Mouse (Mus musculus) MEL (cell line): ENCODE data around the gene Urgcp. TPM values are rescaled to one million over a fixed set of nuclear protein-coding genes. Genes with fewer than 3 reads are reported as not detected.

Experiments
- DNase-seq: peaks from one replicate; pipeline ENCODE4 v3.0.0; 2011; ENCODE audit warnings: low read depth, low spot score
- H3K27ac ChIP-seq: 2 replicates; pipeline ENCODE4 v1.5.1; 2012; ENCODE audit warnings: low read depth, mild to moderate bottlenecking, control low read depth, low read length, moderate library complexity; ENCODE audit not compliant: control insufficient read depth
- H3K27me3 ChIP-seq, 2 experiments: fragments of 150-350 bp in 1 of 2; sonication (generic) in 1 of 2; 2 replicates each; pipeline ENCODE4 v1.6.1; 2012; ENCODE audit warnings: low read length in 2 of 2, mild to moderate bottlenecking in 2 of 2, improper control_type of control experiment in 1 of 2, moderate library complexity in 1 of 2; ENCODE audit not compliant: insufficient read depth in 2 of 2, control insufficient read depth in 1 of 2
- H3K36me3 ChIP-seq, 2 experiments: 2 replicates each; pipeline ENCODE4 v1.6.1; 2012 to 2014; ENCODE audit warnings: low read length in 2 of 2, improper control_type of control experiment in 1 of 2, inconsistent platforms in 1 of 2, mild to moderate bottlenecking in 1 of 2; ENCODE audit not compliant: insufficient read depth in 2 of 2, control insufficient read depth in 1 of 2
- H3K4me1 ChIP-seq, 2 experiments: fragments of 150-350 bp in 1 of 2; sonication (generic) in 1 of 2; 2 replicates each; pipeline ENCODE4 v1.6.1; 2012; ENCODE audit warnings: low read length in 2 of 2, improper control_type of control experiment in 1 of 2, mild to moderate bottlenecking in 1 of 2; ENCODE audit not compliant: insufficient read depth in 2 of 2, control insufficient read depth in 1 of 2
- H3K4me3 ChIP-seq, 2 experiments: fragments of 150-350 bp in 1 of 2; sonication (generic) in 1 of 2; 2 replicates each; pipeline ENCODE4 v1.5.1; 2012; ENCODE audit warnings: low read depth in 2 of 2, low read length in 2 of 2, mild to moderate bottlenecking in 2 of 2, moderate library complexity in 2 of 2, control low read depth in 1 of 2, improper control_type of control experiment in 1 of 2; ENCODE audit not compliant: control insufficient read depth in 1 of 2, insufficient read depth in 1 of 2
- H3K79me2 ChIP-seq: 2 replicates; pipeline ENCODE4 v1.6.1; 2012; ENCODE audit warnings: mild to moderate bottlenecking, low read length, moderate library complexity; ENCODE audit not compliant: control insufficient read depth, poor library complexity, insufficient read depth
- H3K9ac ChIP-seq: 2 replicates; pipeline ENCODE4 v1.6.1; 2012; ENCODE audit warnings: low read depth, mild to moderate bottlenecking, control low read depth, low read length, moderate library complexity; ENCODE audit not compliant: control insufficient read depth, poor library complexity, severe bottlenecking
- H3K9me3 ChIP-seq: fragments of 150-350 bp; sonication (generic); replicated peaks from 2 replicates; pipeline ENCODE4 v1.6.1; 2012; ENCODE audit warnings: mild to moderate bottlenecking, low read length, improper control_type of control experiment, moderate library complexity; ENCODE audit not compliant: insufficient read depth
- BHLHE40 ChIP-seq: IDR thresholded peaks from 2 replicates; pipeline ENCODE4 v1.6.1; 2012; ENCODE audit warnings: low read depth, mild to moderate bottlenecking, inconsistent platforms, low read length, improper control_type of control experiment, borderline replicate concordance
- CTCF ChIP-seq, 3 experiments: IDR thresholded peaks in 2 of 3; conservative IDR thresholded peaks in 1 of 3; 2 replicates each; pipeline ENCODE4 v1.5.1; 2011 to 2012; ENCODE audit warnings: low read length in 3 of 3, low read depth in 2 of 3, mild to moderate bottlenecking in 2 of 3, improper control_type of control experiment in 1 of 3, inconsistent platforms in 1 of 3, mixed read lengths in 1 of 3, moderate library complexity in 1 of 3; ENCODE audit not compliant: control insufficient read depth in 1 of 3, insufficient read depth in 1 of 3, poor library complexity in 1 of 3, severe bottlenecking in 1 of 3
- E2F4 ChIP-seq: IDR thresholded peaks from 2 replicates; pipeline ENCODE4 v1.6.1; 2011; ENCODE audit warnings: low read depth, low read length, improper control_type of control experiment, borderline replicate concordance
- ELF1 ChIP-seq: IDR thresholded peaks from 2 replicates; pipeline ENCODE4 v1.6.1; 2014; ENCODE audit warnings: low read depth, mild to moderate bottlenecking, inconsistent platforms, low read length, improper control_type of control experiment, moderate library complexity
- EP300 ChIP-seq, 2 experiments: IDR thresholded peaks; 2 replicates each; pipeline ENCODE4 v1.6.1; 2011; ENCODE audit warnings: improper control_type of control experiment in 2 of 2, low read length in 2 of 2, low read depth in 1 of 2, mild to moderate bottlenecking in 1 of 2
- GATA1 ChIP-seq: IDR thresholded peaks from 2 replicates; pipeline ENCODE4 v1.6.1; 2011; ENCODE audit warnings: low read depth, low read length, improper control_type of control experiment
- HCFC1 ChIP-seq: IDR thresholded peaks from 2 replicates; pipeline ENCODE4 v1.6.1; 2012; ENCODE audit warnings: low read depth, mild to moderate bottlenecking, inconsistent platforms, low read length, improper control_type of control experiment, moderate library complexity
- JUND ChIP-seq: IDR thresholded peaks from 2 replicates; pipeline ENCODE4 v1.6.1; 2011; ENCODE audit warnings: low read depth, mild to moderate bottlenecking, improper control_type of control experiment, low read length
- KAT2A ChIP-seq: conservative IDR thresholded peaks from 2 replicates; pipeline ENCODE4 v1.6.1; 2012; ENCODE audit warnings: low read depth, low read length, improper control_type of control experiment, inconsistent platforms
- MAFK ChIP-seq: IDR thresholded peaks from 2 replicates; pipeline ENCODE4 v1.6.1; 2011; ENCODE audit warnings: low read depth, mild to moderate bottlenecking, low read length, improper control_type of control experiment, borderline replicate concordance
- MAZ ChIP-seq: IDR thresholded peaks from 2 replicates; pipeline ENCODE4 v1.6.1; 2012; ENCODE audit warnings: low read depth, mild to moderate bottlenecking, inconsistent platforms, low read length, improper control_type of control experiment
- MYC ChIP-seq: IDR thresholded peaks from 2 replicates; pipeline ENCODE4 v1.6.1; 2011; ENCODE audit warnings: low read depth, mild to moderate bottlenecking, low read length, improper control_type of control experiment, moderate library complexity
- NRF1 ChIP-seq: IDR thresholded peaks from 2 replicates; pipeline ENCODE4 v1.6.1; 2014; ENCODE audit warnings: low read depth, mild to moderate bottlenecking, inconsistent platforms, low read length, improper control_type of control experiment, moderate library complexity; ENCODE audit not compliant: poor library complexity, insufficient read depth, severe bottlenecking
- POLR2A ChIP-seq, 2 experiments: IDR thresholded peaks; 2 replicates each; pipeline ENCODE4 v1.6.1; 2011 to 2012; ENCODE audit warnings: low read length in 2 of 2, mild to moderate bottlenecking in 2 of 2, control low read depth in 1 of 2, improper control_type of control experiment in 1 of 2, low read depth in 1 of 2, moderate library complexity in 1 of 2; ENCODE audit not compliant: control insufficient read depth in 1 of 2, insufficient read depth in 1 of 2, poor library complexity in 1 of 2
- POLR2AphosphoS2 ChIP-seq: IDR thresholded peaks from 2 replicates; pipeline ENCODE4 v1.6.1; 2011; ENCODE audit warnings: low read length, improper control_type of control experiment
- POLR2AphosphoS5 ChIP-seq: IDR thresholded peaks from 2 replicates; pipeline ENCODE4 v1.6.1; 2012; ENCODE audit warnings: low read depth, borderline replicate concordance, mild to moderate bottlenecking, inconsistent platforms, low read length, moderate library complexity, mixed read lengths
- RAD21 ChIP-seq: IDR thresholded peaks from 2 replicates; pipeline ENCODE4 v1.6.1; 2011; ENCODE audit warnings: mild to moderate bottlenecking, low read depth, low read length, improper control_type of control experiment
- RCOR1 ChIP-seq: IDR thresholded peaks from 2 replicates; pipeline ENCODE4 v1.6.1; 2012; ENCODE audit warnings: low read depth, mild to moderate bottlenecking, inconsistent platforms, low read length, improper control_type of control experiment
- SIN3A ChIP-seq: IDR thresholded peaks from 2 replicates; pipeline ENCODE4 v1.6.1; 2012; ENCODE audit warnings: low read length, improper control_type of control experiment, inconsistent platforms
- SMC3 ChIP-seq: IDR thresholded peaks from 2 replicates; pipeline ENCODE4 v1.6.1; 2011; ENCODE audit warnings: low read depth, low read length, improper control_type of control experiment
- TAL1 ChIP-seq: IDR thresholded peaks from 2 replicates; pipeline ENCODE4 v1.6.1; 2012; ENCODE audit warnings: mild to moderate bottlenecking, inconsistent platforms, low read length, moderate library complexity, mixed read lengths
- TBP ChIP-seq: IDR thresholded peaks from 2 replicates; pipeline ENCODE4 v1.8.0; 2011; ENCODE audit warnings: low read depth, low read length, improper control_type of control experiment
- TCF12 ChIP-seq: IDR thresholded peaks from 2 replicates; pipeline ENCODE4 v1.6.1; 2014; ENCODE audit warnings: low read depth, mild to moderate bottlenecking, inconsistent platforms, low read length, improper control_type of control experiment, moderate library complexity
- UBTF ChIP-seq: IDR thresholded peaks from 2 replicates; pipeline ENCODE4 v1.6.1; 2012; ENCODE audit warnings: low read depth, mild to moderate bottlenecking, inconsistent platforms, low read length, improper control_type of control experiment, moderate library complexity, borderline replicate concordance; ENCODE audit not compliant: insufficient read depth
- USF2 ChIP-seq, 2 experiments: IDR thresholded peaks; 2 replicates each; pipeline ENCODE4 v1.6.1; 2011 to 2012; ENCODE audit warnings: improper control_type of control experiment in 2 of 2, low read length in 2 of 2, borderline replicate concordance in 1 of 2, inconsistent platforms in 1 of 2, low read depth in 1 of 2, mild to moderate bottlenecking in 1 of 2; ENCODE audit not compliant: insufficient read depth in 1 of 2
- ZC3H11A ChIP-seq: IDR thresholded peaks from 2 replicates; pipeline ENCODE4 v1.6.1; 2012; ENCODE audit warnings: low read depth, mild to moderate bottlenecking, inconsistent platforms, low read length, improper control_type of control experiment
- ZKSCAN1 ChIP-seq: IDR thresholded peaks from 2 replicates; pipeline ENCODE4 v1.6.1; 2012; ENCODE audit warnings: low read depth, mild to moderate bottlenecking, inconsistent platforms, low read length, improper control_type of control experiment, moderate library complexity
- ZMIZ1 ChIP-seq: IDR thresholded peaks from 2 replicates; pipeline ENCODE4 v1.6.1; 2012; ENCODE audit warnings: low read depth, mild to moderate bottlenecking, inconsistent platforms, low read length, improper control_type of control experiment, moderate library complexity
- ZNF384 ChIP-seq: IDR thresholded peaks from 2 replicates; pipeline ENCODE4 v1.6.1; 2012; ENCODE audit warnings: low read depth, mild to moderate bottlenecking, inconsistent platforms, low read length, improper control_type of control experiment
- polyA plus RNA-seq, 2 experiments: library from polyadenylated mRNA; stranded (reverse) in 1 of 2; unstranded in 1 of 2; fragments of >175 nt in 1 of 2; fragments of >200 nt in 1 of 2; gene quantifications; 2 replicates each; pipeline versions ENCODE4 v1.2.1 to v1.2.4; 2012; ENCODE audit warnings: low replicate concordance in 2 of 2, low read depth in 1 of 2; ENCODE audit not compliant: insufficient read length in 2 of 2, insufficient read depth in 1 of 2, missing spikeins in 1 of 2
- total RNA-seq: library from RNA; depleted of rRNA; stranded (reverse); fragments of 300-350 nt; gene quantifications from 2 replicates; pipeline ENCODE4 v1.2.3, GENCODE M21; 2012

Urgcp gene
- total and polyA plus RNA-seq, 3 experiments, result 19.5 to 34.9 (median 29.2) TPM

DNA sequence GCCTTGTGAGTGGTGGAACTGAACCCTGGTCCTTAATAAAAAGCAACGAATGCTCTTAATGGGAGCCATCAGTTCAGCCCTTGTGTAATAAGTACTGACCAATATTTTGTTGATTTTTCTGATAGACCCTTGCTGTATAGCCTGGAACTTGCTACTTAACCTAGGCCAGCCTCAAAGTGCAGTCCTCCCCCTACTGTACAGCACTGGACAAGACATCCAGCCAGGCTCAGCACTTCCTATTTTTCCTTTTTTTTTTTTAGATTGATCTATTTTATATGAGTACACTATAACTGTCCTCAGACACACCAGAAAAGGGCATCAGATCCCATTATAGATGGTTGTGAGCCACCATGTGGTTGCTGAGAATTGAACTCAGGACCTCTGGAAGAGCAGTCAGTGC, 58.8 kb downstream of the Urgcp start:
- H3K27ac ChIP-seq, result no peak overlapping the region
- TF ChIP-seq MYC (no peak), TAL1 (no peak), SMC3 (peak; percentile 46), ELF1 (peak; percentile 19; the same call in 1 of the 2 replicates), ZNF384 (peak; percentile 87), SIN3A (no peak), RAD21 (peak; percentile 42), CTCF (IDR thresholded peaks at IDR 0.05 in 2 of 3, conservative IDR thresholded peaks at IDR 0.05 in 1 of 3; ENCODE audit: control insufficient read depth in 1 of 3, insufficient read depth in 1 of 3, low read depth in 2 of 3, low read length in 3 of 3, poor library complexity in 1 of 3, severe bottlenecking in 1 of 3) (peak; percentile 25 to 51 (median 43)), POLR2AphosphoS2 (0 out of 2 replicates have a peak, but pooled peaks have one; percentile 46), ZC3H11A (no peak)

DNA sequence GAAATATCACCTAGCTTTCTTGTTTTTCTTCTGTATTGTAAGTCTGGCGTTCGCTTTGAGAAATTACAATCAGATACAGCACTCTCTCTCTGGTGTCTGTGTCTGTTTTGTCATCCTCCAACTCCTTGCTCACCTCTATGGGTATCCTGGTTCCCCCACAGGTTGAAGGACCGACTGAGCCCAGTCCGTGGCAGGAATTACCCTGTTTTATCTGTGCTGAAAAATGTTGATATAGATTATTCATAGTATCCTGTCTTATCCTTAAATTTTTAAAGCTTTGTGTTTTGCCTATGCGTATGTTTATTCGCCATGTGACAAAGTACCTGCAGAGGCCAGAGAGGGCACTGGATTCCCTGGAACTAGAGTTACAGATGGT, 59.2 kb downstream of the Urgcp start:
- Histone ChIP-seq H3K9me3 (no peaks in the 10 kb centered on the region), H3K79me2 (peaks cover 20% of the 10 kb centered on the region), H3K4me1 (peaks cover 18 to 36% of the 10 kb centered on the region in 2 experiments), H3K9ac (no peak overlapping the region), H3K27ac (no peak overlapping the region), H3K4me3 (no peak overlapping the region), H3K27me3 (no peaks in the 10 kb centered on the region), H3K36me3 (peaks cover 0 to 37% of the 10 kb centered on the region in 2 experiments; a peak in 2 of 4 replicates)
- DNase-seq, result no peak
- TF ChIP-seq TAL1, result no peak
- TF ChIP-seq NRF1, result no peak
- 0 out of 2 replicates have a peak, but pooled peaks have one; percentile 41 for TF ChIP-seq ZKSCAN1
- no peak for TF ChIP-seq TCF12
- TF ChIP-seq POLR2AphosphoS2, result no peak; the same call in 1 of the 2 replicates
- TF ChIP-seq USF2 (IDR thresholded peaks at IDR 0.05; ENCODE audit: borderline replicate concordance in 1 of 2, insufficient read depth in 1 of 2, low read depth in 1 of 2, low read length in 2 of 2), result no peak
- no peak; a peak in 1 of 6 replicates for TF ChIP-seq CTCF (IDR thresholded peaks at IDR 0.05 in 2 of 3, conservative IDR thresholded peaks at IDR 0.05 in 1 of 3; ENCODE audit: control insufficient read depth in 1 of 3, insufficient read depth in 1 of 3, low read depth in 2 of 3, low read length in 3 of 3, poor library complexity in 1 of 3, severe bottlenecking in 1 of 3)
- TF ChIP-seq E2F4, result 0 out of 2 replicates have a peak, but pooled peaks have one; percentile 32
- TF ChIP-seq RAD21, result no peak
- no peak for TF ChIP-seq EP300 (IDR thresholded peaks at IDR 0.05; ENCODE audit: low read depth in 1 of 2, low read length in 2 of 2)
- TF ChIP-seq BHLHE40, result no peak
- no peak for TF ChIP-seq KAT2A
- TF ChIP-seq TBP, result no peak
- TF ChIP-seq HCFC1, result no peak
- 0 out of 2 replicates have a peak, but pooled peaks have one; percentile 8 for TF ChIP-seq RCOR1
- TF ChIP-seq SMC3, result 0 out of 2 replicates have a peak, but pooled peaks have one; percentile 11
- no peak for TF ChIP-seq ZC3H11A
- no peak for TF ChIP-seq POLR2AphosphoS5
- TF ChIP-seq JUND, result no peak
- TF ChIP-seq SIN3A, result no peak; the same call in 1 of the 2 replicates
- TF ChIP-seq MAZ, result no peak
- TF ChIP-seq POLR2A (IDR thresholded peaks at IDR 0.05; ENCODE audit: control insufficient read depth in 1 of 2, insufficient read depth in 1 of 2, low read depth in 1 of 2, low read length in 2 of 2, poor library complexity in 1 of 2), result no peak; a peak in 1 of 4 replicates
- no peak for TF ChIP-seq ZMIZ1
- TF ChIP-seq MAFK, result no peak
- TF ChIP-seq ELF1, result no peak
- no peak for TF ChIP-seq GATA1
- no peak for TF ChIP-seq UBTF

More for the DNA sequence above, 58.8 kb downstream of the Urgcp start:
- no peaks in the 10 kb centered on the region for H3K27me3 ChIP-seq
- H3K4me1 ChIP-seq, result peaks cover 18 to 36% of the 10 kb centered on the region in 2 experiments
- no peaks in the 10 kb centered on the region for H3K9me3 ChIP-seq
- H3K79me2 ChIP-seq, result peaks cover 20% of the 10 kb centered on the region
- peak; percentile 66 for DNase-seq
- no peak overlapping the region for H3K4me3 ChIP-seq
- no peak overlapping the region for H3K9ac ChIP-seq
- H3K36me3 ChIP-seq, result peaks cover 0 to 39% of the 10 kb centered on the region in 2 experiments; a peak in 2 of 4 replicates
